Mouse (Mus musculus): ENCODE results near the gene Gm17469. TPM values are rescaled to one million over a fixed set of nuclear protein-coding genes. Genes with fewer than 3 reads are reported as not detected.
"Not testable (repeated sequence)": the region's sequence is repeated elsewhere in the genome, so short reads cannot be mapped to it uniquely, and the experiment has no call there.

The Gm17469 gene
- not detected in 2 replicates for polyA plus RNA-seq (2015; fragmentation: Nextera tagmentation; extraction: Ambion mirVana)

DNA sequence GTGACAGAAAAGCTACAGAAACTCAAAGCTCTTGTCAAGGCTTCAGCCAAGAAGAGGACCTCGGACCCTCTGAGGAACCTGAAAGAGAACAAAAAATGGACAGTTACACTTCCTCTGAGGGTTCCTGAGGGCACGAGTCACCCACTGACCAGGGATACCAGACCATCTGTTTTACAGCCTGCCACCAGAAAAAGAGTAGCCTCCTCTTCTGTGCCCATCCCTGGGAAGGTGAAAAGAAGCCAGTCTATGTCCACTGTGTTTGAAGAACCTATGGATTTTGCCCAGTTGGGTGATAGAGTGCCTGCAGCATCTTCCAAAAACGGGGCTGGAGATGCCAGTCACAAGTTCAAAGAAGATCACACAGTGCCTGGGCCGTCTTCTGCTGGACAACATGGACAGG lies at the start of gene Gm17469:
Gm17469 (plus strand) TSS at position 301 of the 400 bp plus-strand sequence.
- H3K4me1 ChIP-seq (ENCODE audit: control insufficient read depth, insufficient read depth, low read length); H3K27ac ChIP-seq (ENCODE audit: low read length); ATAC-seq (ENCODE audit: insufficient read depth, low FRiP score); H3K4me2 ChIP-seq (ENCODE audit: low read depth, low read length); H3K9me3 ChIP-seq (replicated peaks; ENCODE audit: control insufficient read depth, low read length); H3K9ac ChIP-seq (ENCODE audit: low read length); H3K36me3 ChIP-seq (ENCODE audit: control insufficient read depth, insufficient read depth, low read length); H3K4me3 ChIP-seq (replicated peaks; ENCODE audit: low read length); H3K27me3 ChIP-seq (ENCODE audit: control insufficient read depth, insufficient read depth, low read length): not testable (repeated sequence)
- WGBS = no CpG with 5 or more reads among the region's 4 CpGs

Other genes starting within 250 kb of the Gm17469 start
- gene Gm17584, start 129.3 kb upstream of the Gm17469 start, polyA plus RNA-seq (2015; fragmentation: Nextera tagmentation; extraction: Ambion mirVana) = not detected in 2 replicates